Mouse (Mus musculus): ENCODE results near the gene Celf6.

GRCm38 (mm10) chr9:59584871-59585308, 7.2 kb downstream of the Celf6 start:
- TF ChIP-seq SIN3A (IDR thresholded peaks at IDR 0.05; ENCODE audit: low read length), result no peak
- no peak for TF ChIP-seq NRF1 (IDR thresholded peaks at IDR 0.05; ENCODE audit: insufficient read depth, low read depth, low read length, poor library complexity, severe bottlenecking)
- no peak for TF ChIP-seq TCF12 (IDR thresholded peaks at IDR 0.05; ENCODE audit: low read depth, low read length)
- TF ChIP-seq CTCF (IDR thresholded peaks at IDR 0.05 in 2 of 3, conservative IDR thresholded peaks at IDR 0.05 in 1 of 3; ENCODE audit: control insufficient read depth in 1 of 3, insufficient read depth in 1 of 3, low read depth in 2 of 3, low read length in 3 of 3, poor library complexity in 1 of 3, severe bottlenecking in 1 of 3), result peak; percentile 56 to 86 (median 84)
- TF ChIP-seq TAL1 (IDR thresholded peaks at IDR 0.05; ENCODE audit: low read length), result no peak
- no peak for TF ChIP-seq UBTF (IDR thresholded peaks at IDR 0.05; ENCODE audit: borderline replicate concordance, insufficient read depth, low read depth, low read length)
- TF ChIP-seq ELF1 (IDR thresholded peaks at IDR 0.05; ENCODE audit: low read depth, low read length), result no peak
- TF ChIP-seq MAX (IDR thresholded peaks at IDR 0.05; ENCODE audit: low read length), result no peak
- TF ChIP-seq TBP (IDR thresholded peaks at IDR 0.05; ENCODE audit: low read depth, low read length), result no peak
- no peak for TF ChIP-seq GABPA (IDR thresholded peaks at IDR 0.05; ENCODE audit: low read depth, low read length)
- TF ChIP-seq POLR2A (IDR thresholded peaks at IDR 0.05; ENCODE audit: control insufficient read depth in 1 of 2, insufficient read depth in 1 of 2, low read depth in 1 of 2, low read length in 2 of 2, poor library complexity in 1 of 2), result no peak
- TF ChIP-seq POLR2AphosphoS2 (IDR thresholded peaks at IDR 0.05; ENCODE audit: low read length), result no peak
- TF ChIP-seq GATA1 (IDR thresholded peaks at IDR 0.05; ENCODE audit: low read depth, low read length), result no peak
- TF ChIP-seq MEF2A (IDR thresholded peaks at IDR 0.05; ENCODE audit: extremely low read depth, insufficient replicate concordance, low read depth, low read length, poor library complexity, severe bottlenecking), result no peak

All from MEL (cell line).